Mouse (Mus musculus): Measurements from ENCODE around the gene Rad54l2.

Gene Rad54l2

DNA sequence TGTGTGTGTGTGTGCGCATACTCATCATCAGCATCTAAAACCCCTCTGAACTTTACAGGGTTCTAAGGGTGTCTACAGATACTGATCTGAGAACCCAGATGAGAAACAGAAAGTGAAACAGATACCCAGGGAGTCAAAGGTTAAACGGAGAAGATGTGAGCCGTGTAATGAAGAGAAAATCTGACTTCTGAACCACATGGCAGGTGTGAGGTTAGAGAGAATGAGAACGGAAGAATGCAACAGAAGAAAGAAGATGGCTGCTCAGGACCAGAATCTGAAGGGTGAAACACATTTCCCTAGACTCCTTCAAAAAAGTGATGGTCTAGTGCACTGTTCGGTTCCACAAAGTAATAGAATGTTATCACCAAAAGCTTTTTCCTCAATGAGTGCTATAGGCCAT is 36.9 kb downstream of the Rad54l2 start:
- DNase-seq = no peak

DNA sequence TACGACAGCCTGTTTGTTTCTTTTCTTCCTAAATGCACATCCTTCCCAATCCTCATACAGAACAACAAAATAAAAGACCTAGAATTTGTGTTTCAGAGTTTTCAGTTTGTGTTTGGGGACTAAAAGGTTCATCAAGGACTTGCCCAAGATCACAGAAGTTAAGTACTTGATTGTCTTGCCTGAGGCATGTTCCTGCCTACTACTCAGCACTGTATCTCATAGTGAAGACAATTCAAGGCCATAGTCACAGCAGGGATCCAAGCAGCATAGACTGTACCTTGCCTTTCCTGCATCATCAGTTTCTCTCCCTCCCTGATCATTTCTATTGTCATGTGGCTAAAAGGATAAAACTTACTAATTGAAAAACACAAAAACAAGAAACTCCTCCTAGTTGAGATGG is 49.0 kb downstream of the Rad54l2 start:
- no peak for DNase-seq

DNA sequence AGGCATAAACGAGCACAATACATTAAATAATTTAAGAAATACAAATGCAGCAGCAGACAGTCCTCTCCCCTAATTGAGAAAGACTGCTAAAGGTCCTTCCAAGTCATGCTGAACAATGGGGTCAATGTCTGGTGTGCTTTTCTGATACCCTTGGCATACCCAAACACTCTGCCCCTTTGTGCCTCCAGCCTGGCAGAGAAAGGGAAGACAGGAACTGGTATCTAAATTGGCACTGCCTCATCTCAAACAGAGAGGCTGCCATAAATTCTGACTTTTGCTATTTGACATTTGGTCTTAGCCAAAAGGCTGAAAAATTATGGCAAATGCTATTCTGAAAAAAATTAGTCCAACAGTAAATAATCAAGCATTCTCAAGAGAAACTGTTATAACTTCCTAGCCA is 49.9 kb downstream of the Rad54l2 start:
- DNase-seq = no peak

DNA sequence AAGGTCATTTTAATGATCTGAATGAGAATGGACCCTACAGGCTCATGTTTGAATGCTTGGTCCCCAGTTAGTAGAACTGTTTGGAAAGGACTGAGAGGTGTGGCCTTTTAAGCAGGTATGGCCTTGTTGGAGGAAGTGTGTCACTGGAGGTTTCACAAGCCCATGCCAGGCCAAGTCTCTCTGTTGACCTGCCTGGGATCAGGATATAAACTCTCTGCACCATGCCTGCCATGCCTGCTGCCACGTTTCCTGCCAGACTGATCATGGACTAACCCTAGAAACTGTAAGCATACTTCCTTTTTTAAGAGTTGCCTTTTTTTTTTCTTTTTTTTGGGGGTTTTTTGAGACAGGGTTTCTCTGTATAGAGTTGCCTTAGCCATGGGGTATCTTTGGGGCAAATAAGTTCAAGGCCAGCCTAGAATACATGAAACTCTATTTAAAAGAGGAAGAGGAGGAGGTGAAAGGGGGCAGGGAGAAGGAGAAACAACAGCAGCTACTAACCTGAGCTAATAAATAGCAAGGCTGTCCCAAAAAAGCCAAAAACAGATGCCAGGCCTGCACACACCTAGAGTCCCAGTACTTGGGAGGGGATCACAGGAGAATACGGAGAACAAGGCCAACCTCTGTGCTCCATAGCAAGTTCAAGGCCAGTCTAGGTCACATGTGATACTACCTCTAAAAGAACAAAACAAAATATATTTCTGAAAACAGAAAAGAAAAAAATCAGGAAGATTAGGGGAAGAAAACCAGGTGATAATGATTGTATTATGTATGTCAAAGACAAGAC is 50.6 kb downstream of the Rad54l2 start:
- no peak for DNase-seq

DNA sequence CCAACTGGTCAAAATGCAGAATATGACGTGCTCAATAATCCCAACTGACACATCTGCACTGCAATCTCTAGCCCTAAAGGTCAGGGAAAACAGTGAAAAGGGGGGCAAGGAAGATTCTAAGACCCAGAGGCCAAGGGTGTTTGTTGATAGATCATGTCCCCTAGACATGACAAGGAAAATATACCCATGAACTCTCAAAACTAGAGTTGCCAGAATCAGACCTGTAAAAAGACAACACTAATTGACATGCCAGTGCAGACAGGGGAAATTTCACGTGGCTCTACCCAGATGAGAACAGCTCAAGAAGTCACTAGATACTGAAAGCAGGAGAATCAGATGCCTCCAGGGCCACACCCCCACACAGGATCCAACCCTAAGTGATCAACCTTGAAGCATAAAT is 55.3 kb downstream of the Rad54l2 start:
- DNase-seq = no peak

DNA sequence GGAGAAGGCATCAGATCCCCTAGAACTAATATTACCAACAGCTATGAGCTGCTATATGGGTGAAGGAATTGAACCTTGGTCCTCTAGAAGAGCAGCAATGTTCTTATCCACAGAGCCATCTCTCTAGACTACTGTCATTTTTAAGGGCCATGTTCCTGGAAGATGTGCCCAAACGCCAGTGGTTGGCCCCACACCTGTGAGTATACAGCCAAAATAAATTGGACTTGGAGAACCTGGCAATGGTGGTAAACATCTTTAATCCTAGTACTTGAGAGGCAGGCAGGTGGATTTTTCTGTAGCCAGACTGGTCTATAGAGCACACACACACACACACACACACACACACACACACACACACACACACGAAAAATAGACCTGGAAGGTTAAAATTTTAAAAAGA is 59.6 kb downstream of the Rad54l2 start:
- DNase-seq = no peak

DNA sequence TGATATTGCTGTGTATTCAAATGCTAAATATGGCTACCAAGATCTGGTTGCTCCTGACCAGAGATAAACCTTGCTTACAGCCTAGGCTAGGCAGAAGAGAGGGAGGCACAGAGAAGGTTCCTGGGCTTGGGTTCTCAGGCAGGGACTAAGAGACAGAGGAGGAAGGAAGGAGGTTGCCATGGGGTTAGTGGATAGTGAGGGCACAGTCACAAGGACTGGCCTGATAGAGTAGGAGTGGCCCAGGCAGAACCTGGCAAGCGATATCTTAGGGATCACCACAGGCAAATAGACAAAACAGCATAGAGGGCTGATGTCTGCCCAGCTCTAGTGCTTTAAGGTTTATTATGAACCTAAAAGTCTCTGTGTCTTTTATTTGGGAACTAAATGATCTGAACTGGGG is 62.1 kb downstream of the Rad54l2 start:
- DNase-seq = no peak

DNA sequence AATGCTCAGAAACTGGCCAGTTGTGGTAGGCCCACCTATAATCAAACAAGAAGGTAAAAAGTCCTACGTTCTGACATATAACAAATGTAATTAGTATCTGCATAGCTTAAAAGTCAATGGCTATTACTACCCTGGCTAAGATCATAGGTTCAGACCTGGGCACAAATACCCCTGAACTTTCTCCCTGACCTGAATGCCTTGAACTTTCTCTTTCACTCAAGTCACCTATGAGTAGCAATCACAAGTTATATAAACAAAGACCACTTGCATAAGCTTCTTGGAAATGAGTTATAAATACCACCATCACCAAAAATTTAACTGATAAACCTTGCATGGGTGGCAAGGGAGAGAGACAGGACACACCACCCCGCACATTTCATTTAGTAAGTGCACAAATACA is 63.6 kb downstream of the Rad54l2 start:
- no peak for DNase-seq

DNA sequence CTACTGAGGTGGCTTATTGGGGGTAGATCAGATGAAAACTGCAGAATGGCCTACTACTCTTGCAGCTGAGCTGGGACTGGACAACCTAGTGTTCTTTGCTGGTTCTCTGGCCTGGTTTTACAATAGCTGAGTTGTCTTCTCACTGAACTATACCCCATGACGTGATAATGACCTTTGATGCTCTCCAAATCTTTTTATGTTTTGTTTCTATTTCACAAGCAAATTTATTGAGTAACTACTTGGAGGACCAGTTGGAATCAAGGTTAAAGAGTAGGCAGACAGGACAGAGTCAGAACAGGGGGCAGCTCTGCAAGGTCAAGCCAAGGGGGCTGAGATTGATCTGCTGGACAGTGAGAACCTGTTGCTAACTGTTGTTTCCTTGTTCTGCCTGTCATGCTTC is 64.1 kb downstream of the Rad54l2 start:
- no peak for DNase-seq

DNA sequence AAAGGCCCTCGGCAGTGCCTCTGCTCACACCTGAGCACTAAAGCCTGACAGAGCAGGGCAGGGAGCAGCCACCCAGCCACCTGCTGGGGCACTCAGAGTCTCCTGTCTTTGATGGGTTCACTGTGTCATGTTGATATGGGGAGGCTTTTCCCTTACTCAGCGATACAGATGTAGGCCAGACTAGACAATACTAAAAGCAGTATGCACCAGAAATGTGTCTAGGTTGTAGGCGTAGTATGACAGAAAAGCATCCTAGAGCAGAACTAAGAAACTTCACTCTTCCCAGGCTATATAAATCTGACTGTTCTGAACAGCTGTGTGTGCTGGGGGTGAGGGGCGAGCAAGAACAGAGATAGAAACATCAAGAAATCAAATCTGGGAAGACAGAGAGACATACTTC is 72.3 kb downstream of the Rad54l2 start:
- DNase-seq = no peak

DNA sequence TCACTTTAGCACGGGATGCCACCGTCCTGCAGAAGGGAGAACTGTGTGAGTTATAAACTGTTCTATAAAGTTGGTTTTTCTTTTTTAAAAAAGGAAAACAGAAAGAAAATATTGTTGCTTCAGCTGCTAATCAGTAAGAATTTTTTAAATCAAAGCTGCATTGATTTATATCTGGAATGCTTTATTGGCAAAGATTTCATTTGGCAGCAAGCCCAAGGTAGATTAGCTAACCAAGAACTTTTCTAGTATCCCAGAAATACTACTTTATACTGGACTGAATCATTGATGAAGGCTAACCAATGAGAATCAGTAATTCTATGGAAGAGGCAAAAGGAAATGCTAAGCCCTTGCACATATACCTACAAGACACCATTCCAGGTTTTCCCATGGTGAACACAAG is 72.8 kb downstream of the Rad54l2 start:
- DNase-seq = no peak

DNA sequence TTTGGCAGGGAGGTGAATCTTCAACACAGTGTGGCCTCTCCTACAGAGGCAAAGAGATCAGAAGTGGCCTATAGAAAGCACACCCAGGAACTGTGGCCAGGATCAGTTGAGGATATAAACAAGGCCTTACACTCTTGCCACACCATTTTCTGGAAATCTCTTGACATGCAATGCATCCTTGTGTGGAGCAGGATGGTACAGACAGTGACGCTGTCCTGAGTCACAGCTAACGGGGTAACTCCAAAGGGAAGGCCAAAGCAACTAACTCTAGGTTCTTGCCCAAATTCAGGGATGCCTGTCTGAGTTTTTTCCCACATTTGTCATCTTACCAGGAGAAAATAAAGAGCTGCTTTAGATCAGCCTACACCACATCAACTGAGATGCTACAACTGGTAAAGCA is 76.5 kb downstream of the Rad54l2 start:
- no peak for DNase-seq

DNA sequence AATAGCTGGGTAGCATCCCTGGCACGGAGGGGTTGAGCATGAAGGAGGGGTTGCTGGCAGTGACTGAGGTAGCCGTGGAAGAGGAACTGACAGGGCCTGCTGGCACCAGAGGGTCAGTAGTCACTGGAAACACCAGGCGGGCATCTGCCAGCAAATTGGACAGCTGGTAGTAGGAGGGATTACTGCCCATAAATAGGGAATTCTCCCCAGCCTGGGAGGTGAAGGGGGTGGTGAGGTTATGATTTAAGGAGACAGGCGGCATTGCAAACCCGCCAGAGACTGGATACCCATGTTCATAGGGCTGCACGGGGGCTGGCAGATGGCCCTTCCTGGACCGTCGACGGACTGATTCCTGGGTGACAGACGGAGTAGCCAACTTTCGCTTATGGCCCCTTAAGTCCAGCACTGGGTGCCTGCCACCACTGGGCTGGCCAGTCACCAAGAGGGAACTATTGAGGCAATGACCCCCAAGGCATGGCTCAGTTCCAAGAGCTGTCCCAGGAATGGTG is 96.0 kb downstream of the Rad54l2 start:
- no peak for DNase-seq

DNA sequence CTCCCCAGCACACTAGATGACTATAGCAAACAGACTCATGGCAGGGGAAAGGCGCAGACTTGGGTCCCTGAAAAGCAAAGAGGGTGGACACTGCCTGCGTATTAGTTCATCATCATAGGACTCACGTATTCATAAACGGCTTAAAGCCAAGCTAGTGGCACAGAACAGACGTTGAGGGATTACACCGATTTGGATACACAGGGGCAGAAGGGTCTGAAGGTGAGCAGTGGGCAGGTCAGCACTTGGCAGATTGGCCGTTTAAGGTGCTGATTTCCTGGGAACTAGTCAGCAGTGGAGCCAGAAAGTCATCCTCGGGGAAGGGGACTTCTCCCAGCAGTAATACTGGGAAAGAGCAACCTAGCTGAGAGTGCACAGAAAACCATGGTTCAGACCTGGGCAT is 100.2 kb downstream of the Rad54l2 start:
- DNase-seq = no peak

DNA sequence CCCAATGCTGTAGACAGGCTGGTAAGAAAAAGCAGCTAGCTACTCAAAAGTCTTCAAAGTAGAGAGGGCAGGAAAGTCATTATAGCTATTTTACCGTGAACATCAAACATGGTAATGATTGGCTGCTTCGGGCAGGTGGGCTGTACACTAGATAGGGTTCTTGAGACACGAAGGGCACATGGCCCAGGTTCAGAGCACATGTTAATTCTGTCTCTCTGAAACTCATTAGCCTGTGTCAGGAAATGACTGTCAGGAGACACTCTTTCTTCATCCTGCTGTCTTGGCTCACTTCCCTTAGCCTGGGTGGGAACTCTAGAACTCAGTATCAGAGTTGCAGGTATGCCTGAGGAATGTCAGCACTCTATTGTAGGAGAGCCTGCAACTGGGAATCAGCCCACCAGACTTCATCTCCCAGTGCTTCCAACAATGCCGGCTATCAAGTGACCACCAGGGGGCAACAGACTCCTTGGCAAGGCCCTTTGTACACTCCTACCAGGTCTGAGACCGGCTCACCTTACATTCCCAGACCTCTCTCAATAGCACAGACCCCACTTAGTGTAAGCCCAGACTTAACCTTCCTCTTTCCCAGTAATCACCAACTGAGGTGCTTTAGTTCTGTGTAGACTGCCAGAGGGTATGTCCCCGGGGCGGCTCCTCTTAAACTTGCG is 101.9 kb downstream of the Rad54l2 start:
- peak; percentile 35 to 55 for DNase-seq

DNA sequence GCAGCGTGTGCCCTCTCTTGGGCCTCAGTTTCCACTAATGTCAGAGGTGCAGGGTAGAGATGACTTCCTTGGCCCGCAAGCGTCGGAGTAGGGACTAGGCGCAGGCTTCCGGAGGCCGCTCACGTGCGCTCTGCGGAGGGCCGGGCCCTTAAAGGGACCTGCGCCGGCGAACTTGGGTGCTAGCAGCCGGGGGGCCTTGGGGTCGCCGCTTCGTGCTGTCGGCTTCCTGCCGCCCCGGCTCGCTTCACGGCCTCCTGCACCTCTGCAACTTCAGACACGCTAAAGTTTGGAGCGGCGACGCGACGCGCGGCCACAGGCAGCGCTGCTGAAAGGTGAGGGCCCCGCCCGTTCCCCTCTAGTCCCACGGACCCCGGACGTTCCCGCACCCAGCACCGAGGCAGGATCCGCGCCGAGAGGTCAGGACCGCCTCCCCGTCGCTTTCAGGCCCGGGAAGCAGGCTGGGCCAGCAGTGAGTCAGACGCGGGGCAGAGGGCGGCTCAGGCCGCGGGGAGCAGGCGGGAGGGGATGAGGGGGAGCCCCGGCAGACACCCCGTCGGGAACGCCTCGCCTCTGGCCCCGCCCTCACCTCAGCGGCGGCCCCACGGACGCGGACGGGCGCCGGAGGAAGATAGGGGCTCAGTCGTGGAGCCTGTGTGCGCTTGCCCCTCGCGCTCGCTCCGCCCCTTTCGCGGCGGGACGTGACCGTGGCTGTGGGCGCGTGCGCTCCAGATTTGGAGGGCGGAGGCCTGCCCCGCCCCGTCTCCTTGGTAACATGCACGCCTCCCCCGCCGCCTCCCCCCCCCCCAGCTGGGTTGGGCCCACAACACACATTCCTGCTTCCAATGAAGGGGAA is 103.5 kb downstream of the Rad54l2 start, which contains the start of gene Tex264:
Tex264 (minus strand) TSS at position 679 of the 853 bp plus-strand sequence.
- peak; percentile 82 to 85 for DNase-seq

DNA sequence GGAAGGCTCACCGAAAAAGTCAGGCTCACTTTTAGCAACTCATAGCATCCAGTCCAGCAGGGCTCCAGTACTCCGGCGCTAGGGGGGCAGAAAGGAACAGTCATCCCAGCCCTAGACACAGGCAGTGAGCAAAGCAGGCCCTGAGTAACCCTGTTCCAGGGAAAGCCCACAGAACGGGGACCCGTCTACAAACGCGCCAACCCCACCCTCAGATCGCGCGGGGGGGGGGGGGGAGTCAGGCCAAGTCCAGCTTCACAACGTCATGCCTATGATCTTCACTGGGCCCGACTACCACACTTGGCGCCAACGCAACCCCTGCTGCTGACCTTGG is 104.1 kb downstream of the Rad54l2 start:
- DNase-seq = no peak

DNA sequence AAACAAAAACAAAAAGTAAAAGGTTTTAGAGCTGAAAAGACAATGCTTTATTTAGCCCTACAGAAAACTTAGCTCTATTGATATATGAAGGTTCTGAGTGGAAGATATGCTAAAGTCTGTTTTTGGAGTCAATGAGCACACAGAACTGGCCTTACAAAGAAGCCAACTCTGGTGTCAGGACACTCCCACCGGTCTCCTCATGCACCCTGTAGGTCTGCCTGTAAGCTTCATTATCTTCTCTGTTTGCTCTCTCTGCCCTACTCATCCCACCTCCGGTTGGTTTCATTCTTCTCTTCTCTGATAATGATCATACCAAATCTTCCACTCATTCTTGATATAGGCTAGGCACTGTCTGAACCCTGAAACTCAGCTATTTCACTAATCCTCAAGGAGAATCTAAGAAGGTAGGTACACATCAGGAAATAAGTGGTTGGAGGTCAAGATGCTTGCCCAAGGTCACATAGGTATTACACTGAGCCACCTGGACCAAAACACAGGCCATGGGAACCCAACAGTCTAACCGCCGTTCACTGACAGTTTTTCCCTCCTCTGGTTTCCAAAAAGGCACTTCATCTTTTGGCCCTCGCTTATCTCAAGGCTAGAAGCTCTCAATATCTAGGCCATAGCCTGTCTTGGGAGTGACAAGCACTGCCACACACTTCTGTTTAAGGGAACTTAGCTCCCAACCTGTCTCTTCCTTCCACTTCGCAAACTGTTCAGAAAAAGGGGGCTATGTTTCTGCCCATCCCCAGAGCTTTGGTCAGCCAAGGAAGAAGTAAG is 104.7 kb downstream of the Rad54l2 start:
- DNase-seq = no peak

DNA sequence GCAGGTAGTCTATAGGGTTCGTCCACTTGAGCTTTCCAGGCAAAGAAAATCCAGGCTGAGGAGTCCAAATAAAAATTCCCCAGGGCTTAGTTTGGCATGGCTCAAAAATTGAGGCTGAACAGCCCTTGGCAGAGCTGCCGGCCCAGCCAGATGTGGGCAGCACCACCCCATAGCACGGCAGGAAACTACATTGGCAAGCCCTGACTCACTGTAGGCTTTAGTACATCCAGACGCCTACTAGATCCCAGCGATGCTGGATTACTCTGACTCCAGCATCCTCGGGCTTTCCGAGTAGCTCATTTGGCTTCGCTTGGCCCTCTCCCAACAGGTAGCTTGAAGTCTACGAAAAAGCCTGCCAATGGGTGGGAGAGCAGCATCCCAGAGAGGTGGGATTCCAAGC is 108.0 kb downstream of the Rad54l2 start:
- no peak for DNase-seq

DNA sequence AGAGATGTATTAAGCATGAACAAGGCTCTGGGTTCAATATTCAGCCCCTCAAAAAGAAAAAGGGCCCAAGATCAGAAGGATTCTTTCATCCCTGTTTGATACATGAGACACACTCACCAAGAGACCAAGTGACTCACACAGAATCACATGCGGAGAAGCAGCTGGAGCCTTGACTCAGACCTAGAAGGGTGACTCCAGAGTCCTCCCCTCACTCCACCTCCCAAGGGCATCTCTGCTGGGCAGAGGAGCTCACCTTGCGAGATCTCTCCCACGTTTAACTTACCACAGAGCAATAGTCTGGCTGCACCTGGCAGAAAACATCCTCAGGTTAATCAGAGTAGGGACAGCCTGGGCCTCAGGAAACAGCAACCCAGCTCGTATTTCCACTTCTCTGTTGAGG is 110.8 kb downstream of the Rad54l2 start:
- DNase-seq = no peak

DNA sequence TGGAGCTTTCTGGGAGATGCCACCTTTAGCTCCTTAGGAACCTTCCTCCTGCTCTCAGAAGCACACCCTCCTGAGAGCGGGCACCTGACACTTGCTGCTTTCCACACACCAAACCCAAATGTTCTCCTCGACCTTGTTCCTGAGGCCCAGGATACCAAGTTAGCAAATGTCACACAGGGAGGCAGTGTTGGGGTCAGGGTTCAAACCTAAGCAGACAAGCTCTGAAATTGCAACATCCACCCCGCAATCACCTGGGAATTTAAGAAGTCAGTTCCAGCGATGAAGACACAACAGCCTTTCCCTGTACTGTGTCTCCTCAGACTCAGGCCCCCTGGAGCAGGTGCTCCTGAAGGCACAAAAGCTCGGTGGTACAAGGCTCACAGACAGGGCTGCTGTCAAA is 111.3 kb downstream of the Rad54l2 start:
- no peak for DNase-seq

DNA sequence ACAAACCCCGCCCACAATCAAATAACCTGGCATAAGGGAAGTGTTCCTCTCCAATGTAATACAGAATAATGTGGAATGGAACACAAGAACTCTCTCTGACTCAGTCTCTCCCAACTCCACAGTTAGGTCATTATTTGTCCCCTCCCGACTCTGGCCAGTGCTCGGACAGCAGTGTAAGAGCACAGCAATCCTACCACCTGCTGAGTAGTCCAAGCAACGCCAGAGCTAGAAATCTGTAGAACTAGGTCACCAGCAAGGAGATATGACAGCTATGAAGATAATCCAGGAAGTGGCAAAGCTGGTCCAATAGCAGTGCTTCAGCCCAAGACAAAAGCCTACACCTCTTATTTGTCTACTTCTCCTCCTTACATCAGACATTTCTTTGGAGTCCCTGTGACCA is 112.4 kb downstream of the Rad54l2 start:
- no peak for DNase-seq

DNA sequence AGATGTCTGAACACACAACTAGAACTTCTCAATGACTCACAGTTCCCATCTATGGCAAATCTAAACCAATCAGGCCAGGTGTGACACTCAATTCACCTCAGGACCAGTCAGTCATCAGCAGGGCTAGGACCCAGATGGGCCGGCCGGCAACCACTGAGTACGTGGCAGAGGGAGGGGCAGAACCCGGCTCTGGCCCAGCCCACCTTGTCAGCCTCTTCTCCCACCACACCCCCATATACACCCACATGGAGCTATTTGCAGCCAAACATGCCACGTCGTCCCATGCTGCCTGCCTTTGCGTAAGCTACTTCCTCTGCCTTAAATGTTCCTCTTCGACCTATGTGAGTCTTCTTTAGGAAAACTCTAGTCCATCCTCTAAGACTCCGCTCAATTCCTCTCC is 113.0 kb downstream of the Rad54l2 start:
- DNase-seq = no peak
